Mouse (Mus musculus): ENCODE data around the gene Scaf11. TPM values are rescaled to one million over a fixed set of nuclear protein-coding genes. Genes with fewer than 3 reads are reported as not detected.
"Not testable (repeated sequence)": the region's sequence is repeated elsewhere in the genome, so short reads cannot be mapped to it uniquely, and the experiment has no call there.

Scaf11 gene
- total RNA-seq (2014; fragmentation: Nextera tagmentation): 96.8 and 113 TPM in 2 replicates
- 138 and 165 TPM in 2 replicates for total RNA-seq (2017)

DNA sequence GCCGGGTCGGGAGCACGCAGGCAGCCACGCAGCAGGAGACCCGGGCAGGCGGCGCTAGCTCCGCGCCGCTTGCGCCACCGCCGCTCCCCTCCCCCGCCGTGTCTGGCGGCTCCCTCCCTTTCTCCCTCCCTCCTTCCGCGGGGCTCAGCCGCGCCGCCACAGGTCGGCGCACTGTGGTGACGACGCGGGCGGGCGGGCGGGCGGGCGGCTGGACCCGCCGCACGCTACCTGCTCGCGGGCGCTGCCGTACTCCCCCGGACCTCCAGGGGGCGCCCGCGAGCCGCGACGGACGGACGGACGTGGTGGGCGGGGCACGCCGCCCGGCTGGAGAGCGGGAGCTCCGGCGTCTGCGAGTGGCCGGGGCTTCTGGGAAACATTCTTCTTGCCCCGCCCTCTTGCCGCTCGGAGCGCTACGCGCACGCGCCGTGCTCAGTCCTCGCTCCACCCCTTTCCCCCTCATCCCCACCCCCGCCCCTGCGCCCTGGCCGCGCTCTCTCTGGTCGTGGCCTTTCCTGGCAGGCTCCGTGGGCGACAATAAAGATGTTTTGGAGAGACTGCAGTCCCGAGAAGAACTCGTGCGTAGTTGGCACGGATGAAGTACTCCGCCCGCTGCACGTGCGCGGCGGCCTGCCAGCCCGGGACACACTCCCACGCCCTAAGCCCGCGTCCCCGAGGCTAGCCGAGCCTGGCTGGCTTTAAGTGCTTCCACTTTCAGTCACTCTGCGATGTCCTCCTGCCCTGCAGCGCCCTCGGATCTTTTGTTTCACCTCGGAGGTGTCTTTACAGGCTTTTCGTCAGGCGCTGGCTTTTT lies at the start of gene Scaf11:
TSS of gene Scaf11 (minus strand) at position 114 of the 811 bp plus-strand sequence.
- peak; percentile 68 for ATAC-seq (replicated peaks; ENCODE audit: low FRiP score, low TSS enrichment, poor library complexity, severe bottlenecking)

DNA sequence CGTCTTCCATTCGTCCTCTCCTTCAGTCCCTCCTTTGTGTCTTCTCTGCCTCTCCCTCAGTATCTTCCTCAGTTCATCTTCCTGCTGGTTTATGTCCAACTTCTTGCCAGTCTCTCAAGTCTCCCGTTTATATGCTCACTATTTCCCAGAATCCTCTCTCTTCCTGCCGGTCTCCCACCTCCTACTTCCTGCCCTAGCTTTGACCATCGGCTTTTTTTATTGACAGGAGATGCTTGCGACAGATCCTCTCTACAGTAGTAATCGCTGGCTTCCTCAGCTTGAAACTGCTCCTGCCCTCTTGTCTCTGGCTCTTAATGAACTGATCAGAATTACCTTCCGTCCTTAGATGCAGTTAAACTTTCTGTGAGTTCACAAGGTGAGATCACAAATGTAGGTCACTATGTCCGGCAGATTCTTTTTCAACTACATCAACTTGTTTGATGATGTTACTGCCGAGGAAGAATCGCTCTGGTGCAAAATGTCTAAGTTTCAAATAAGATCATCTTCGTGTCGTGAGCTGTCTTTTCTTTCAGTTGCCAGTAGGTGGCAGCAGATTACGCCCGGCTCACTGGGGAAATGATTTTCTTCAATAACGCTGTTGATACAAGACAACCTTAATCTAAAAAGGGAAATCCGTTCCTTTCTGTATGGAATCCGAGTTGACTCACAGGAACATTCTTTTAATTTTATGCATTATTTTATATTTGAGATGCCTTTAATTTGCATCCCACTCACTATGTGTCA lies 46.6 kb upstream of the Scaf11 start:
- 0 out of 2 replicates have a peak, but pooled peaks have one; percentile 47 for ATAC-seq (replicated peaks; ENCODE audit: low FRiP score, low TSS enrichment, poor library complexity, severe bottlenecking)

DNA sequence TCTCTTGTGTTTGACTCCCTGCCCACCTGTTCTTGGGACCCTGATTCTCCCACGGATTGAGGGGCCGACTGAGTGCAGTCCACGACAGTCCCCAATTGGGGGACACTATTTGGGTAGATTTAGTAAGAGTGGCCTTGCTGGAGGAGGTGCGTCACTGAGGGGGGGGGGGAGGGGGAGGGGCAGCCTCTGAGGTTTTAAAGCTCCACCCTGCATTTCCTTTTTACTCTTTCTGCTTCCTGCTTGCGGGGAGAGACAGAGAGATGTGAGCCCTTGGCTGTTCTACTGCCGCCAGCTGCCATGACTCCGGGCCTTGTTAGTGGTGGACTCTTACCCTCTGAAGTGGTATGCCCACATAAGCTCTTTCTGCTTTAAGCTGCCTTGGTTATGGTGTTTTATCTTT lies 37.0 kb upstream of the Scaf11 start:
- ATAC-seq (replicated peaks; ENCODE audit: low FRiP score, low TSS enrichment, poor library complexity, severe bottlenecking): no peak

DNA sequence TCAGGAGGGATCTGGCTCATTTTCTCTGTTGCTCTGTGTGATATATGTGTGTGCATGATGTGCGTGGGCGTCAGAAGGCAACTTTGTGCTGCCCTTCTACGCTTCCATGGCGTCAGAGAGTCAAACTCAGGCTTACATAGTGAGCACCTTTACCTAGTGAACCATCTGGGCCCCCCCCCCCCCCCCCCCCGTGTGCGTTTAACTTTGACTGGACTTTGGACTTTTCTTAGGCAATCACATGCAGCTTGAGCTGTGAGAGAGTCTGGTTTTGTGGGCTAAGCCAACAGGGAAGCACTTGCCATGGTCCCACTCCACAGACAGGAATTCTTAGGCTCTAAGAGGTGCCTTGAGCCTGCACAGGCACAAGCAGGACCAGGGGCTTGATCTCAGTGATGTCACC lies 33.6 kb upstream of the Scaf11 start:
- ATAC-seq (replicated peaks; ENCODE audit: low FRiP score, low TSS enrichment, poor library complexity, severe bottlenecking): no peak

DNA sequence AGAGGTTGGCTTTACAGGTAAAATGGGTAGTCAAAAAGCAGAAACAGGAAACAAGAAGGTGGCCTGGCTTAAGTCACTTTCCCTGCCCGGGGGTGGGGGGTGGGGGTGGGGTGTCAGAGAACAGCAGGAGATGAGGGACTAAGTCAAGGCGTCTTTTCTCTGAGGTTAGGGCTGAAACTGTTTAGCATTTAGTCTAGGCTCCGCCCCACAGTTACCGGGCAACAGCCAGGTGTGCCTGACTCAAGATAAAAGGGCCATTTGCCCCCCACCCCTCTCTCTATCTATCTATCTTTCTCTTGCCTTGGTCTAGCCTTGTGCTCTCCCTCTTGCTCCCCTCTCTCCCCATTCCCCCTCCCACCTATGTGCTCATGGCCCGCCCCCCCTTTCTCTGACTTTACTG lies 32.9 kb upstream of the Scaf11 start:
- no peak for ATAC-seq (replicated peaks; ENCODE audit: low FRiP score, low TSS enrichment, poor library complexity, severe bottlenecking)

DNA sequence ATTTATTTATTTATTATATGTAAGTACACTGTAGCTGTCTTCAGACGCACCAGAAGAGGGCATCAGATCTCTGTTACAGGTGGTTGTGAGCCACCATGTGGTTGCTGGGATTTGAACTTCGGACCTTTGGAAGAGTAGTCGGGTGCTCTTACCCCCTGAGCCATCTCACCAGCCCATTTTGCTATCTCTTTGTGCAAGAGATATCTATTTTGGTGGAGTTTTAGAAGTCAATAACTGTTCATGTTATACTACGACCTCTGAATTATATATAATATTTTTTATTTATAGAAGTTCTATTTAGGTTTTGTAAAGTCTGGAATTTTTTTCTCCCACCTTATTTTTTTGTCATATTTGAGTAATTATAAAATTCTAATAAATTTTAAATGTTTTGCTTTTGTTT lies 32.3 kb upstream of the Scaf11 start:
- ATAC-seq (replicated peaks; ENCODE audit: low FRiP score, low TSS enrichment, poor library complexity, severe bottlenecking): not testable (repeated sequence)

DNA sequence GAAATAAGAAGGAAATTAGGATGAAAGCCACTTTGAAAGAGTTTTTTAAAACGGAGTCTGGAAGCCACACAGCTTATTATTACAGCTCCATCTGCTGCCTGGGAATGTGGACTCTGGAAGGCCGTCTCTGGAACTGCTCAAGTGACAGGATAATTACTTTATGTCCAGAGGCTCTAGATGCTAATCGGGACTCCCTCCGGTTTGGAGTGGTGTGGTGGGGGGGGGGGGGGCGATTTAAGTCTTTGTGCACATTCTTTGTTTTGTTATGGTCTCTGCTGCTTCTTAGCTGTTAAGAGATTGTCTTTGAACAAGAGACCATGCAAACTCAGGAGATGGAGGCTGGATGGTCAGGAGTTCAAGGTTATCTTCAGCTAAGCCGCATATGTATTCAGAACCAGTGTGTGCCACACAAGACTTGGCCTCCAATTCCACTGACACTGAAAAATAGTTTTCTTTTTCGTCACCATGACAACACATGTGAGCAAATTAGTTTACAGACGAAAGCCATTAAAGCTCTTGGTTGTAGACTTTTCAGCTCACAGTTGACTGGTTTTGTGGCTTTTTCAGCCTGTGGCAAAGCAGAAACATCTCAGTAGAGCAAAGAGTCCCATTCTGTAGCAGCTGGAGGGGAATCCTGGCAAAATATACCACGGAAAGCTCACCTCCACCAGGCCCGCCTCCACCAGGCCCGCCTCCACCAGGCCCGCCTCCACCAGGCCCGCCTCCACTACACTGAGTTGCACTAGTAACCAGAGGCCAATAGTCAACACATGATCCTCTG lies 31.4 kb upstream of the Scaf11 start:
- ATAC-seq (replicated peaks; ENCODE audit: low FRiP score, low TSS enrichment, poor library complexity, severe bottlenecking): no peak

DNA sequence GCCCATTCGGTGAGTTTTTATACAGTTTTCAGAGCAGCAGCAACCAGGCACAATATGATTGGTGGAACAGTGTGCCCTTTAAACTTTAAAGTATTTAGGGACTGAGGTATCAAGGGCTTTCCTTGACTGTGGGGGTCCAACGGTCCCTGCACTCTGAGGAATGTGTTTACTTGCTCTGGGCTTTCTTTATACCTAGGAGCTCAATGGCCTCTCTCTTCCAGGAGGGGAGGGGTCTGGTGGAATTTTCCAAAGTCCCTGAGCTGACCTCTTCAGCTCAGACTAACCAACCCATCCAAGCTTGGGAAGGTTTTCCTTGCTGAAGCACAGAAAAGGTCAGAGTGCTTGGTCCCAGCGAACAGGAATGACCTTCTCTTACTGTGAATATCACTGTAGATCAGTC lies 30.8 kb upstream of the Scaf11 start:
- no peak for ATAC-seq (replicated peaks; ENCODE audit: low FRiP score, low TSS enrichment, poor library complexity, severe bottlenecking)

DNA sequence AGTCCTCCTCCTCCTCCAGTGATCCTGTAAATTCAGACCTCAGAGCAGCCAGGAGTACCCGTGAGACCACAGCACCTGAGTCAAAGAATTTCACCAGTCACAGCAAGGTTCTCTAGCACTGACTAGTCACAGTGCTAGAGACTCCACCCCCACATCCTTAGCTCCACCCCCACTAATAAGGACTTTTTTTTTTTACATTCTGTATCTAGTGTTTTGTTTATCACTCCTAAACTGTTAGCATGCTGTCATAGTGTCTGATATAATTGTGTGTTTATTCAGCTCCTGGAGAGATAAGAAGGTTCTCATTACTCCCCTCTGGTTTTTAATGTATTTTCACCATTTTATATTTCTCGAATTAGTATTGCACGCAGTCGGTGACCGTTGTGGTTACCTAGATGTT lies 29.5 kb upstream of the Scaf11 start:
- peak; percentile 64 for ATAC-seq (replicated peaks; ENCODE audit: low FRiP score, low TSS enrichment, poor library complexity, severe bottlenecking)

DNA sequence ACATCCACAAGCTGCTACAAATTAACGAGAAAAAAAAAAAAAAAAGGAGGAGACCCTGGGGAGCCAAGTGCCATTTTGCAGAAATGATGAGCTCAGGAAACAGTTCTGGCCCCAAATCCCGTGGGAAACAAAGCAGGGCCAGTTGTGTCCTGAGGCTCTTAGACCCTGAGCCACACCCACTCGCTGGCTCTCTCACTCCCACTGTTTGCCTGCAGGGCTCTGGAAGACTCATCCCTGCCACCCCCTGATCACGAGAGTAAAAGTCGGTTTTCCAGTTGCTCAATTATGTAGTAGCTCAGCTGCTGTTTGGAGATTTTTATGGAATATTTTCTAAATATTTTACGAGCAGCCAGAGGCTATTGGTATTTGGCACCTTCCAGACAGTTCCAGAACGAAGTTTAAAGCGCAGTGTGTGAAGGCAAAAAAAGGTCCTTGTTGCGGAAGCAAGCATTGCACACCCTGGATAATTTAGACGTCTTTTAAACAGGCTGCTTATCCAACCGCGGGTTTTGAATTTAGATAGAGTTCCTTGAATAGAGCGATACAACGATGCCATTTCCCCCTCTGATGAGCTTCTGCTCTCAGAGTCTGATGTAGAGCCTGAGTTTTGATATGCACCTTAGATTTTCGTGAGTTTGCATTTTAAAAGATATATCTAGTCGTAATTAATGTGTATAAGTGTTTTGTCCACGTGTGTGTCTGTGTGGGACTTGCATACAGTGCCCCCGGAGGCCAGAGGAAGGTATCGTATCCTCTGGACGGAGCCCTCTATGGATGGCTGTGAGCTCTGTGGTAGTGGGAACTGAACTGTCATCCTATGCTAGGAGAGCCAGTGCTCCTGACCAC lies 28.5 kb upstream of the Scaf11 start:
- ATAC-seq (replicated peaks; ENCODE audit: low FRiP score, low TSS enrichment, poor library complexity, severe bottlenecking): peak; percentile 90

DNA sequence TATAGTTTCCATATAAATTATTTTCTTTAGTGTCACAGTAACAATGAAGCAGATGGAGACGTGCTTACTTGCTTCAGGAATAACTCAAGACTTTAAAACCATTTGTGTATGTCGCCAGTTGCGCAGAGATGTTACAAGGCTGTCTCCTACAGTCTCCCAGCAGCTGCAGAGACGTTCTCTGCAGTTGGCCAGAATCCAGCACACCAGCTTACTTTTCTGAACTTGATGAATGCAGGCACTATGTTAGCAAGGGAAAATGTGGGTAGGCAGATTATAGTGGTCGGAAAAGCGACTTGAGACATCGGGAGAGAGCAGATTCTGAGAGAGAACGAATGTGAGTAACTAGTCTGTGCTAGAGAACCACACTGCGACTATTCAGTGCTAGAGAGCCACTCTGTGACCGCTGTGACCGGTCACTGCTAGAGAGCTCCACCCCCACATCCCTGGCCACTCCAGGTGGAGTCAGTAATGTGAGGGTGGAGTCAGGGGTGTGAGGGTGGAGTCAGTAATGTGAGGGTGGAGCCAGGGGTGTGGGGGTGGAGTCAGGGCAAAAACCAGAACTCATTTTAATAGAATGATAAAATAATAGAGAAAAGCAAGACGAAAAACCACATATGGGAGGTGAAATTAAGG lies 26.5 kb upstream of the Scaf11 start:
- no peak for ATAC-seq (replicated peaks; ENCODE audit: low FRiP score, low TSS enrichment, poor library complexity, severe bottlenecking)

DNA sequence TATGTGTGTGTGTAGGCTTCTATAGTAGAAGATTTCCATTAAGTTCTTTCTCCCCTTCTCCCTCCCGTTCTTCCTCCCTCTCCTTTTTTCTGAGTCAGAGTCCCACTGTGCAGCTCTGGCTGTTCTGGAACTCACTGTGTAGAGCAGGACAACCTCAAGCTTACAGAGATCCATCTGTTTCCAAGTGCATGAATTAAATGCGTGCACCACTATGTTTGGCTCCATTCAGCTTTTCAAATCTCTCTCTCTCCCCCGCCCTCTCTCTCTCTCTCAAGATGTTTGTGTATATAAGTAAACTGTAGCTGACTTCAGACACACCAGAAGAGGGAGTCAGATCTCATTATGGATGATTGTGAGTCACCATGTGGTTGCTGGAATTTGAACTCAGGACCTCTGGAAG lies 20.2 kb upstream of the Scaf11 start:
- ATAC-seq (replicated peaks; ENCODE audit: low FRiP score, low TSS enrichment, poor library complexity, severe bottlenecking): no peak

DNA sequence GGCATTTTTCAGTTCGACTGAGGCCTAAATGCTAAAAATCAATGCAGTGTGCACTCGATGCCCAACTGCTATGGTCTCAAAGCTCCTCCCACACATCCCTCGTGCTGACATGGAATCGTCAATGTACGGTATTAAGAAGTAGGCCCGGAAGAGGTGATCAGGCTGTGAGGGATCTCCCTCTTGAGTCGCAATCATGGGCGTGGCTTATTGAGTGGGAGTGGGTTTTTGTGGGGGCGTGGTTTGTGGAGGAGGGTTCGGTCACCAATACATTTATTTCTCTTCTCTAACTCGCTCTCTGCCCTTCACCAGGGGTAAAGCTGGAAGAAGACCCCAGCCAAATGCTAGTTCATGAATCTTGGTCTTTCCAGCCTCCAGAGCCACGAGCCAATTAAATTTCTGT lies 17.4 kb upstream of the Scaf11 start:
- ATAC-seq (replicated peaks; ENCODE audit: low FRiP score, low TSS enrichment, poor library complexity, severe bottlenecking): no peak

DNA sequence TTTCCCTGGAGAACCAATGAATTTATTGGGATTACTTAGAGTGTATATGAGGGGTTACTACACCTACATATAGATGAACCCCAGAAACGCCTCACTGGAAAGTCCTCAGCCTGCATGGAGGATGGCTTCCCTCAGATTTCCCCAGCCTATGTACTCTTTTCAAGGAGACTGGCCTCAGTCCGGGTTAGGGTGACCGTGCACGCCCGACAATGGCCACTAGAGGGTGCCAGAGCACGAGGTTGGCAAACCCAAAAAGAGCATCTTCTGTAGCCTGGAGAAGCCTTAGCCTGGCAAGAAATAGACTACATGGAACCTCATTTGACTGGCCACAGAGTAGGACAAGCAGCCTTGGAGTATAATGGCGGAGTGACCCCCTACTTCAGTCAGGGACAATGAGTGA lies 15.7 kb upstream of the Scaf11 start:
- peak; percentile 81 for ATAC-seq (replicated peaks; ENCODE audit: low FRiP score, low TSS enrichment, poor library complexity, severe bottlenecking)

DNA sequence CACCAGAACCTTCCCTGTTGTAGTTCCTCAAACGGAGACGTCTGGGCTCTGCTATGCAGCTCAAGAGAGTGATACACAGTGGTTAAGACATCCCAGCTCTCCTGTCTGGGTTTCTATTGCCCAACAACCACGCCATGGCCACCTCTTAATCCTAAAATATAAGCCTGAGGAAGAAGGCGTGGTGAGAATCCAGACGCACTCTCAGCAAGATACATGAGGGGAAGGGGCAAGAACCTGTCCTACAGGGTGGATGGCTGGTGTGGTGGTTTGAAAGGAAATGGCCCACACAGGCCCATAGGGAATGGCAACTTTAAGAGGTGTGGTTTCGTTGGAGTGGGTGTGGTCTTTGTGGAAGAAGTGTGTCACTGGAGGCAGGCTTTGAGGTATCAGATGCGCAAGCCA lies 14.9 kb upstream of the Scaf11 start:
- no peak for ATAC-seq (replicated peaks; ENCODE audit: low FRiP score, low TSS enrichment, poor library complexity, severe bottlenecking)

DNA sequence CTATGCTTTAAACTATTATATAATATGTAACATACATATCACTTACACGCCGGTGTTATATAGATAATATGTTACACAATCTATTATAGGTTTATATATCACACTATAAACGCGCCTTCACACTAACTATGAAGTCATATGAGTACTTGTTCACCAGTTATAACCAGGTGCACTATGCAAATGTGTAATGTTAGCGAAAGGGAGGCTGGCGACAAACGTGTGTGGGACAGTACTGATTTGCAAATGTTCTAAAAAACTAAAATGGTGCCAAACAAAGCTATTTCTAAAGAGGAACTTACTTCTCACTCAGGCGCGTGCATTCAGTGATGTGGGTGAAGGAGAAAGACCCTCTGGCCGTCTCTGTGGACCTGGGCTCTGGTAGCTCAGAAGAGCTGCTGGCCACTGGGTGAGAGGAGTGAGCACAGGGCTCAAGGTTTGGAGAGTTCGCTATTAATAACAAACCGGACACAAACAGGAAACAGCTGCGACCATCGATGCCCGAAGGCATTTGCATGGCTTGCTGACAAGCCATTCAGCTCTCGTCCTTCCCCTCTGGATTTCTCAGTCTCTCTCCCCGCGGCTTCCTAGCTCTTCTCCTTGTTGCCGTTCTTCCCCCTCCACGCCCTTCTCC lies 13.8 kb upstream of the Scaf11 start:
- ATAC-seq (replicated peaks; ENCODE audit: low FRiP score, low TSS enrichment, poor library complexity, severe bottlenecking): no peak

DNA sequence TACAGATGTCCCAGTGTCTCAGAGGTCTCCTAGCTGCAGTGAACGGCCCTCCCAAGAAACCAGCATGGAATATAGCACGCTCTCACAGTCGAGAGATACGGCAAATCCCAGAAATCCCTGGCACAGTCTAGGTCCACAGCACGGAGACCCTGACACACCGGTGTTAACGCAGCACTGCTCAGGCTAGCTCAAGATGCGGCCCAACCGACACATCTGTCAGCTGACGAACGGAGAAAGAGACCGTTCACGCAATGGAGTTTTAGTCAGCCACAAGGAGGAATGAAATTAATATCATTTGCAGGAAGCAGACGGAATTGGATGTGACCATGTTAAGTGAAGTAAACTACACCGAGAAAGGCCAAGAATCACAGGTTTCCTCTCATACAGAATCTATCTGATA lies 13.3 kb upstream of the Scaf11 start:
- no peak for ATAC-seq (replicated peaks; ENCODE audit: low FRiP score, low TSS enrichment, poor library complexity, severe bottlenecking)

DNA sequence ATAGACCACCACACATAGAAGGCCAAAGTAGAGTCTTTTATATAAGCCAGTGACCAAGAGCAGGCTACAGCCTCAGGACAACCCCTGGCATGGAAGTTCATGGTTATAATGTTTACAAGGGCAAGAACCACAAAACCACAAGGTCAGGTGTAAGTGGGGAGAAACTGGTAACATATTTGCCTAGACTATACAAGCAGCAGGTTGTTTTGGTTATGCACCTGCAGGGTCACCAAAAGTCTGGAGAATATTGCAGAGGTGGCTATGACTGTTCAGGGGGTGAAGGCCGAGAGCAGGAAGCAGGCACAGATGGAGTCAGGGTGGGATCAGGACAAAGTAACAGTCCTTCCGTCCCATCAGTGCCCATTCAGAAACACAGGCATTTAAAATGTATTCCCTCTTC lies 7.7 kb upstream of the Scaf11 start:
- no peak for ATAC-seq (replicated peaks; ENCODE audit: low FRiP score, low TSS enrichment, poor library complexity, severe bottlenecking)

Measured in megakaryocyte-erythroid progenitor cell, adult 5-6 weeks (primary cell).